Mouse (Mus musculus): ENCODE data around the gene Nsdhl.

DNA sequence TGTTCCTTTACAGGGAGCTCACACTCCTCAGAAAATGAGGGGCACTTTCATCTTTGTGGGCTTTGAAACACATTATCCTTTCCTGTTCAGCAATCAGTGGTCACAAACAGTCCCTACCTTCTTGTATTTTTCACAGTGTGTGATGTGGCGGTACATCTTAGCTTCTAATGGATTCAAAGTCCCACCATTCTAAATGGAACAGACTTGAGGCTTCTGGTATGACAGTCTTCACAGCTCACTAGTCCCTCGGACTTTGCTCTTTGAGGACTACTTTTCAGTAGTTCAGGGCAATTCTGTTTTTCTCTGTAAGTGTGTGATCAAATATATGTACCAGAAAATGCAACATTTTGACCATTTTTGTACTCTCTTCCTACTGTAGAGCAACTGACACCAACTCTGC is 3.0 kb downstream of the Nsdhl start:
- no peak for TF ChIP-seq TCF3 (IDR thresholded peaks at IDR 0.05; ENCODE audit: insufficient read length, low read depth)
- no peak for TF ChIP-seq MAX (IDR thresholded peaks at IDR 0.05; ENCODE audit: low read depth)
- TF ChIP-seq TCF12 (IDR thresholded peaks at IDR 0.05; ENCODE audit: insufficient read depth, poor library complexity, severe bottlenecking), result no peak
- TF ChIP-seq REST (IDR thresholded peaks at IDR 0.05; ENCODE audit: insufficient read depth, insufficient read length), result no peak
- no peak for TF ChIP-seq POLR2A (IDR thresholded peaks at IDR 0.05; ENCODE audit: insufficient read length, low read depth)
- no peak for TF ChIP-seq POLR2AphosphoS2 (IDR thresholded peaks at IDR 0.05; ENCODE audit: insufficient read length, low read depth)

Data from myocyte (in vitro differentiated cells).